Mouse (Mus musculus): ENCODE measurements around the gene 2210010C04Rik. TPM values are rescaled to one million over a fixed set of nuclear protein-coding genes. Genes with fewer than 3 reads are reported as not detected.
"Not testable (repeated sequence)": the region's sequence is repeated elsewhere in the genome, so short reads cannot be mapped to it uniquely, and the experiment has no call there.

Gene 2210010C04Rik
- polyA plus RNA-seq, 1 experiment from 2014 or later = not detected

DNA sequence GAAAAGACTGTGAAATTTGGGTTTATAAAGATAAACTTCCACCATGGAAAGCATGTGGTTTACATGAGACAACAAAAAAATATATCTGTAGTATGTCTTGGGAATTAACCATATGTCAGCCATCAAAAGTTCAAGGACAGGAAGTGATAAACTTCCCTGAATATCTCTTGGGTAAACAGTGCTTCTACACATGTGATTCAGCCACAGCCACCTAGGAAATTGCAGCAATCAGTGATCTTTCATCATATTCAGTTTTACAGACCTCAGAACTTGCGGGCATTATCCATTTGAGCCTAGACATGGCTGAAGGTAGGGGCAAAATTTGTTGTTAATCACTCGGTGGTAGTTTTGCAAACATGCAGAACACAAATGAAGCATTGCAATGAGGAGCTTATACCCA is 16.7 kb downstream of the 2210010C04Rik start:
- no peaks in the 10 kb centered on the region for H3K27me3 ChIP-seq
- H3K4me3 ChIP-seq (replicated peaks) = no peak overlapping the region
- no peak overlapping the region for H3K4me2 ChIP-seq (replicated peaks)
- no peaks in the 10 kb centered on the region for H3K4me1 ChIP-seq
- no peak for ATAC-seq (ENCODE audit: insufficient number of reproducible peaks, low FRiP score, low TSS enrichment, low read depth)
- no peak overlapping the region for H3K9ac ChIP-seq
- no peaks in the 10 kb centered on the region for H3K9me3 ChIP-seq (replicated peaks)
- 71% methylated on average over 2 of the region's 2 CpGs for WGBS
- no peak overlapping the region for H3K27ac ChIP-seq (replicated peaks)
- no peaks in the 10 kb centered on the region for H3K36me3 ChIP-seq

DNA sequence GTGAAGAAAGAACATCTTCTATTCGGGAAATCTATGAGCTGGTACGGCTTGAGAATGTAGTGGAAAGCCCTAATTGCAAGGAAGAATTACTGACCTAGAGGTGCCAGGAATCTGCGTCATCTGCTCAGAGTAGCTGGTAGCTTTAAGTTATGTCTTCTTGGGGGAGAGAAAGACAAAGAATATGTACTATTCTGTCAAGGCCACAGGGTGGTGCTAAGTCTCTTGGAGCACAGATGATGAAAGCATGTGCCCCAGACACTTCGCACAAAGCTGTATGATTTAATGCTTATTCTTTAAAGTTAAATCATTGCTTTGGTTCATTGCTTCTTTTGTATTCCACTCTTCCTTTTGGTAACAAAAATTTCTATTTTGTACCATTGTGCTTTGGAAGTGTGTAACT is 20.2 kb downstream of the 2210010C04Rik start:
- H3K27me3 ChIP-seq = no peaks in the 10 kb centered on the region
- no peaks in the 10 kb centered on the region for H3K4me1 ChIP-seq
- H3K9ac ChIP-seq = no peak overlapping the region
- no peaks in the 10 kb centered on the region for H3K9me3 ChIP-seq (replicated peaks)
- H3K4me2 ChIP-seq (replicated peaks) = no peak overlapping the region
- 79% methylated on average over 4 of the region's 4 CpGs for WGBS
- no peak overlapping the region for H3K27ac ChIP-seq (replicated peaks)
- ATAC-seq (ENCODE audit: insufficient number of reproducible peaks, low FRiP score, low TSS enrichment, low read depth) = no peak
- H3K4me3 ChIP-seq (replicated peaks) = no peak overlapping the region
- no peaks in the 10 kb centered on the region for H3K36me3 ChIP-seq

DNA sequence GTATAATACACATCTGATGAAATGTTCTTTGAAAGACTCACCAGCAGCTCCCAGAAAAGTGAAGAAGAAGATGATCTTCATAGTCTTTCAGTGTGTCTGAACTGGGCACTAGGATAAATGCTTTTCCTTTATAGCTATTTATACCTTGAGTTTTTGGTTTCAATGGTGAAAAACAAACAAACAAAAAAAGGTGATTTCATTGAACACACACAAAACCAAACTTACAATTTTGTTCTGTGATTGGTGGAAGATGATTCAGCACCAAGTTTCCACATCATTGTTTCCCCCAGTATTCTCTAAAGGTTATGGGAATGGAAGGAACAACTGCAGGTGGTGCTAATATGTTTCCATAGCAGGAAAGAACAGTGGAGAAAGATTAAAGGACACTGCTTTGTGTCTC is 35.9 kb downstream of the 2210010C04Rik start, which contains the start of gene Gm2663:
Gene Gm2663, minus strand, starts transcription at position 101 of the 400 bp plus-strand sequence.
- not testable (repeated sequence) for ATAC-seq (ENCODE audit: insufficient number of reproducible peaks, low FRiP score, low TSS enrichment, low read depth); H3K27ac ChIP-seq (replicated peaks)

More for the DNA sequence above, 35.9 kb downstream of the 2210010C04Rik start, which contains the start of gene Gm2663:
- not testable (repeated sequence) for H3K36me3 ChIP-seq; H3K4me2 ChIP-seq (replicated peaks); H3K4me1 ChIP-seq; H3K9me3 ChIP-seq (replicated peaks); H3K9ac ChIP-seq; H3K4me3 ChIP-seq (replicated peaks); H3K27me3 ChIP-seq

Other genes starting within 250 kb of the 2210010C04Rik start
- gene Moxd2, start 148.0 kb downstream of the 2210010C04Rik start, polyA plus RNA-seq (2015; fragmentation: Nextera tagmentation; extraction: Ambion mirVana) = not detected in 2 replicates
- not detected in 2 replicates for gene Prss58, start 135.1 kb downstream of the 2210010C04Rik start, polyA plus RNA-seq (2015; fragmentation: Nextera tagmentation; extraction: Ambion mirVana)
- gene 1700074P13Rik, start 95.0 kb downstream of the 2210010C04Rik start, polyA plus RNA-seq (2015; fragmentation: Nextera tagmentation; extraction: Ambion mirVana) = not detected in 2 replicates
- not detected in 2 replicates for gene Gm4744, start 83.6 kb downstream of the 2210010C04Rik start, polyA plus RNA-seq (2015; fragmentation: Nextera tagmentation; extraction: Ambion mirVana)
- not detected in 2 replicates for gene 1810009J06Rik, start 70.8 kb downstream of the 2210010C04Rik start, polyA plus RNA-seq (2015; fragmentation: Nextera tagmentation; extraction: Ambion mirVana)
- not detected in 2 replicates for gene Gm2663, start 36.0 kb downstream of the 2210010C04Rik start, polyA plus RNA-seq (2015; fragmentation: Nextera tagmentation; extraction: Ambion mirVana)

Measured in embryonic facial prominence, embryonic 15.5 days (tissue).